Mouse (Mus musculus): ENCODE measurements around the gene Stxbp2. TPM values are rescaled to one million over a fixed set of nuclear protein-coding genes. Genes with fewer than 3 reads are reported as not detected.

Gene Stxbp2
- polyA plus RNA-seq, 1 experiment from 2014 or later, result 76.5 TPM

GRCm38 (mm10) chr8:3685422-3685821 is 54.7 kb downstream of the Stxbp2 start:
- no peak overlapping the region for H3K27ac ChIP-seq

GRCm38 (mm10) chr8:3687537-3687936 is 56.8 kb downstream of the Stxbp2 start:
- H3K27me3 ChIP-seq (replicated peaks), result 0 out of 2 replicates have a peak, but pooled peaks cover 12% of the 10 kb centered on the region
- H3K9ac ChIP-seq, result no peak overlapping the region
- H3K9me3 ChIP-seq (replicated peaks), result no peaks in the 10 kb centered on the region
- ATAC-seq, result no peak
- no peak overlapping the region for H3K4me3 ChIP-seq
- H3K4me1 ChIP-seq, result no peaks in the 10 kb centered on the region
- H3K27ac ChIP-seq, result no peak overlapping the region
- WGBS (ENCODE audit: insufficient replicate concordance), result 51% methylated on average over 6 of the region's 6 CpGs
- H3K4me2 ChIP-seq, result no peak overlapping the region
- no peaks in the 10 kb centered on the region for H3K36me3 ChIP-seq

More at GRCm38 (mm10) chr8:3685422-3685821, 54.7 kb downstream of the Stxbp2 start:
- H3K4me2 ChIP-seq, result no peak overlapping the region
- no peak for ATAC-seq
- H3K27me3 ChIP-seq (replicated peaks), result 0 out of 2 replicates have a peak, but pooled peaks cover 7% of the 10 kb centered on the region
- no peaks in the 10 kb centered on the region for H3K4me1 ChIP-seq
- H3K9me3 ChIP-seq (replicated peaks), result no peaks in the 10 kb centered on the region
- H3K36me3 ChIP-seq, result peaks cover 15% of the 10 kb centered on the region
- no peak overlapping the region for H3K4me3 ChIP-seq
- 50% methylated on average over 5 of the region's 5 CpGs for WGBS (ENCODE audit: insufficient replicate concordance)
- no peak overlapping the region for H3K9ac ChIP-seq

- no peaks in the 10 kb centered on the region for H3K36me3 ChIP-seq
- no peaks in the 10 kb centered on the region for H3K9me3 ChIP-seq (replicated peaks)
- 44% methylated on average over 3 of the region's 3 CpGs for WGBS (ENCODE audit: insufficient replicate concordance)
- H3K4me3 ChIP-seq, result no peak overlapping the region
- H3K4me1 ChIP-seq, result no peaks in the 10 kb centered on the region
- no peak overlapping the region for H3K9ac ChIP-seq
- H3K4me2 ChIP-seq, result no peak overlapping the region
- ATAC-seq, result no peak
- H3K27me3 ChIP-seq (replicated peaks), result 0 out of 2 replicates have a peak, but pooled peaks cover 12% of the 10 kb centered on the region
- no peak overlapping the region for H3K27ac ChIP-seq
Observed at GRCm38 (mm10) chr8:3690774-3691173, 60.0 kb downstream of the Stxbp2 start.

Other genes starting within 250 kb of the Stxbp2 start
- gene Arhgef18, start 237.9 kb upstream of the Stxbp2 start, polyA plus RNA-seq (2016; fragmentation: Nextera tagmentation; extraction: Ambion mirVana), result 4.1 and 4.4 TPM in 2 replicates
- 3.4 and 3.6 TPM in 2 replicates for gene Pex11g, start 163.3 kb upstream of the Stxbp2 start, polyA plus RNA-seq (2016; fragmentation: Nextera tagmentation; extraction: Ambion mirVana)
- 0.08 TPM in 1 of 2 replicates, not detected in the other for gene Tex45, start 160.1 kb upstream of the Stxbp2 start, polyA plus RNA-seq (2016; fragmentation: Nextera tagmentation; extraction: Ambion mirVana)
- gene Zfp358, start 137.8 kb upstream of the Stxbp2 start, polyA plus RNA-seq (2016; fragmentation: Nextera tagmentation; extraction: Ambion mirVana), result 7.9 and 8.1 TPM in 2 replicates
- 25.7 and 26.9 TPM in 2 replicates for gene Mcoln1, start 130.5 kb upstream of the Stxbp2 start, polyA plus RNA-seq (2016; fragmentation: Nextera tagmentation; extraction: Ambion mirVana)
- gene Pnpla6, start 115.6 kb upstream of the Stxbp2 start, polyA plus RNA-seq (2016; fragmentation: Nextera tagmentation; extraction: Ambion mirVana), result 14.7 and 17.1 TPM in 2 replicates
- gene C330021F23Rik, start 63.0 kb upstream of the Stxbp2 start, polyA plus RNA-seq (2016; fragmentation: Nextera tagmentation; extraction: Ambion mirVana), result 2.3 and 2.9 TPM in 2 replicates
- gene Camsap3, start 43.7 kb upstream of the Stxbp2 start, polyA plus RNA-seq (2016; fragmentation: Nextera tagmentation; extraction: Ambion mirVana), result 2.0 and 2.2 TPM in 2 replicates
- gene Xab2, start 9.6 kb upstream of the Stxbp2 start, polyA plus RNA-seq (2016; fragmentation: Nextera tagmentation; extraction: Ambion mirVana), result 42.8 and 43.2 TPM in 2 replicates
- gene Pet100, start 9.4 kb upstream of the Stxbp2 start, polyA plus RNA-seq (2016; fragmentation: Nextera tagmentation; extraction: Ambion mirVana), result 97.5 and 101 TPM in 2 replicates
- gene Pcp2, start 5.4 kb upstream of the Stxbp2 start, polyA plus RNA-seq (2016; fragmentation: Nextera tagmentation; extraction: Ambion mirVana), result 0.11 TPM in 1 of 2 replicates, not detected in the other
- gene Retn, start 24.8 kb downstream of the Stxbp2 start, polyA plus RNA-seq (2016; fragmentation: Nextera tagmentation; extraction: Ambion mirVana), result 0.14 and 0.20 TPM in 2 replicates
- 0.91 and 0.97 TPM in 2 replicates for gene Mcemp1, start 34.8 kb downstream of the Stxbp2 start, polyA plus RNA-seq (2016; fragmentation: Nextera tagmentation; extraction: Ambion mirVana)
- gene Fcor, start 41.4 kb downstream of the Stxbp2 start, polyA plus RNA-seq (2016; fragmentation: Nextera tagmentation; extraction: Ambion mirVana), result 2.8 and 3.2 TPM in 2 replicates
- 22.1 and 22.8 TPM in 2 replicates for gene Trappc5, start 45.3 kb downstream of the Stxbp2 start, polyA plus RNA-seq (2016; fragmentation: Nextera tagmentation; extraction: Ambion mirVana)
- gene Fcer2a, start 63.2 kb downstream of the Stxbp2 start, polyA plus RNA-seq (2016; fragmentation: Nextera tagmentation; extraction: Ambion mirVana), result 0.07 TPM in 1 of 2 replicates, not detected in the other
- 1.4 and 1.8 TPM in 2 replicates for gene Clec4g, start 89.7 kb downstream of the Stxbp2 start, polyA plus RNA-seq (2016; fragmentation: Nextera tagmentation; extraction: Ambion mirVana)
- gene Cd209a, start 118.0 kb downstream of the Stxbp2 start, polyA plus RNA-seq (2016; fragmentation: Nextera tagmentation; extraction: Ambion mirVana), result 0.14 and 0.24 TPM in 2 replicates
- not detected in 2 replicates for gene Cd209e, start 223.4 kb downstream of the Stxbp2 start, polyA plus RNA-seq (2016; fragmentation: Nextera tagmentation; extraction: Ambion mirVana)
- gene Cd209d, start 247.6 kb downstream of the Stxbp2 start, polyA plus RNA-seq (2016; fragmentation: Nextera tagmentation; extraction: Ambion mirVana), result not detected in 2 replicates